Mouse (Mus musculus) thymus, postnatal 4 days (tissue): ENCODE data around the gene Sdc1.

Source experiments
- DNase-seq: peaks from one replicate; pipeline ENCODE4 v3.0.0; 2021

The Sdc1 gene

GRCm38 (mm10) chr12:8784189-8784588, 13.1 kb downstream of the Sdc1 start:
- DNase-seq: no peak

- DNase-seq: peak; percentile 43
Measured at GRCm38 (mm10) chr12:8786476-8786875, 15.4 kb downstream of the Sdc1 start.

- peak; percentile 51 for DNase-seq
Measured at GRCm38 (mm10) chr12:8786984-8787730, 16.0 kb downstream of the Sdc1 start.

GRCm38 (mm10) chr12:8788469-8788868, 17.3 kb downstream of the Sdc1 start:
- no peak for DNase-seq

- DNase-seq: no peak
Measured at GRCm38 (mm10) chr12:8790615-8791014, 19.5 kb downstream of the Sdc1 start.

GRCm38 (mm10) chr12:8793410-8794051, 22.4 kb downstream of the Sdc1 start:
- DNase-seq: no peak

- DNase-seq: no peak
Measured at GRCm38 (mm10) chr12:8797936-8798335, 26.8 kb downstream of the Sdc1 start.

- DNase-seq: no peak
Measured at GRCm38 (mm10) chr12:8798486-8799020, 27.4 kb downstream of the Sdc1 start.

- DNase-seq: no peak
Measured at GRCm38 (mm10) chr12:8803421-8804076, 32.4 kb downstream of the Sdc1 start.

GRCm38 (mm10) chr12:8804077-8804456, 32.9 kb downstream of the Sdc1 start:
- no peak for DNase-seq

- no peak for DNase-seq
Measured at GRCm38 (mm10) chr12:8804934-8805722, 34.0 kb downstream of the Sdc1 start.

- no peak for DNase-seq
Measured at GRCm38 (mm10) chr12:8809086-8809485, 38.0 kb downstream of the Sdc1 start.

GRCm38 (mm10) chr12:8809626-8810025, 38.5 kb downstream of the Sdc1 start:
- no peak for DNase-seq

GRCm38 (mm10) chr12:8810966-8811365, 39.8 kb downstream of the Sdc1 start:
- DNase-seq: no peak

GRCm38 (mm10) chr12:8811441-8811871, 40.3 kb downstream of the Sdc1 start:
- no peak for DNase-seq

- DNase-seq: no peak
Measured at GRCm38 (mm10) chr12:8811894-8812560, 40.9 kb downstream of the Sdc1 start.

- peak; percentile 38 for DNase-seq
Measured at GRCm38 (mm10) chr12:8817467-8818232, 46.5 kb downstream of the Sdc1 start.

GRCm38 (mm10) chr12:8818233-8818672, 47.1 kb downstream of the Sdc1 start:
- no peak for DNase-seq

- peak; percentile 19 for DNase-seq
Measured at GRCm38 (mm10) chr12:8824995-8825703, 54.0 kb downstream of the Sdc1 start.

- DNase-seq: no peak
Measured at GRCm38 (mm10) chr12:8827014-8827715, 56.0 kb downstream of the Sdc1 start.
